Mouse (Mus musculus) liver, embryonic 13.5 days (tissue): Measurements from ENCODE around the gene Lrsam1. TPM values are rescaled to one million over a fixed set of nuclear protein-coding genes. Genes with fewer than 3 reads are reported as not detected.
"Not testable (repeated sequence)": the region's sequence is repeated elsewhere in the genome, so short reads cannot be mapped to it uniquely, and the experiment has no call there.

Experiments used
- ATAC-seq: fragments of 200-750 bp; cut with Nextera tagmentation; 2 replicates; pipeline ENCODE4 v1.8.0; 2017; ENCODE audit warnings: low read depth, mild to moderate bottlenecking, moderate number of reproducible peaks, moderate library complexity
- DNase-seq: peaks from one replicate; pipeline ENCODE4 v3.0.0; 2022
- H3K27ac ChIP-seq: fragments of 300-500 bp; sonication (generic); 2 replicates; pipeline ENCODE4 v1.5.1; 2015; ENCODE audit warnings: moderate library complexity, mild to moderate bottlenecking, inconsistent platforms
- H3K27me3 ChIP-seq: fragments of 300-500 bp; sonication (generic); 2 replicates; pipeline ENCODE4 v1.6.1; 2015; ENCODE audit warnings: mild to moderate bottlenecking, inconsistent platforms
- H3K36me3 ChIP-seq: fragments of 300-500 bp; sonication (generic); 2 replicates; pipeline ENCODE4 v1.6.1; 2015; ENCODE audit warnings: mild to moderate bottlenecking, inconsistent platforms
- H3K4me1 ChIP-seq: fragments of 300-500 bp; sonication (generic); replicated peaks from 2 replicates; pipeline ENCODE4 v1.6.1; 2015; ENCODE audit warnings: inconsistent platforms
- H3K4me2 ChIP-seq: fragments of 300-500 bp; sonication (generic); 2 replicates; pipeline ENCODE4 v1.6.1; 2015; ENCODE audit warnings: inconsistent platforms, mild to moderate bottlenecking, moderate library complexity
- H3K4me3 ChIP-seq: fragments of 300-500 bp; sonication (generic); replicated peaks from 2 replicates; pipeline ENCODE4 v1.5.1; 2015; ENCODE audit warnings: mild to moderate bottlenecking, inconsistent platforms
- H3K9ac ChIP-seq: fragments of 300-500 bp; sonication (generic); 2 replicates; pipeline ENCODE4 v1.6.1; 2015; ENCODE audit warnings: mild to moderate bottlenecking, inconsistent platforms
- H3K9me3 ChIP-seq: fragments of 300-500 bp; sonication (generic); replicated peaks from 2 replicates; pipeline ENCODE4 v1.6.1; 2016; ENCODE audit warnings: inconsistent platforms
- WGBS: fragments of 180-500 bp; shearing (Covaris S2); methylation state at CpG from one replicate; pipeline ENCODE4 v1.1.7; 2015; ENCODE audit not compliant: insufficient replicate concordance; 5-methylcytosine and 5-hydroxymethylcytosine counted together
- polyA plus RNA-seq: library from polyadenylated mRNA; unstranded; fragments of >200 nt; fragmentation: Nextera tagmentation; extraction: Ambion mirVana; gene quantifications from 2 replicates; pipeline ENCODE4 v1.2.1, GENCODE M21; 2015

Gene Lrsam1
- 2.0 and 3.0 TPM in 2 replicates for polyA plus RNA-seq

DNA sequence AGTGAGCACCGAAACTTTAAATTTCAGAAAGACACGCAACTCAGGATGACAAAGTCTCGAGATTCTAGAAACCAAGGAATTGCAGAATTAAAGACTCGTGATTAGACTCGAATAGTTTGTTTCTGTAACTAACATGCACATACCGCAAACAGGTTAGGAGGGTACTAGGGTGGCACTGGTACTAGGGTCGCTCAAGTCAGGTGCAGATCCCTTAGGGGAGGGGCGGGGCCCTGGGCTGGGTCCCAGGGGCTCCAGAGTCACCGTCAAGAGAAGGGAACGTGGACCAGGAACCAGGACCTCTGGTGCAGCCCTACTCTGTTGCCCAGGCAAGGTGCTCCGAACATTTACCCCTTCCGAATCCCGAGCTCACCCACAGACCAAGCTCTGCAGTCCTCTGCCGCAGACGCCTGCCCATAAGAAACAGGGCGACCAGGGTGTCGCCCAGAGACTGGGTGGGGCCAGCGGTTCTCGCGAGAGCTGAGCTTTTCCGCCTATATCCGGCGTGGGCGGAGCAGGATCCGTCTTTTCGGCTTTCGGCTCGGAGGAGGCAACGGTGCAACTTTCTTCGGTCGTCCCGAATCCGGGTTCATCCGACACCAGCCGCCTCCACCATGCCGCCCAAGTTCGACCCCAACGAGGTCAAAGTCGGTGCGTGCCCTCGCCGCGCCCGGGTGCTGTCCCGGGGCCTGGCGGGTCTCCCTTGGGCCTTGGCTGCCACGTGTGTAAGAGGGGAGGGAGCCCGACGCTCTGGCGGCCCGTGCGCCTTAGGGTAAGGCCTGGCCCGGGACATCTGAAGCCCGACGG, at the start of gene Lrsam1, which contains the start of gene Rpl12:
Lrsam1 (minus strand) TSS at position 423 of the 804 bp plus-strand sequence.
Rpl12 (plus strand) TSS at position 368 of the 804 bp plus-strand sequence.
- peak within 1 kb of the TSS; percentile 97 for H3K4me2 ChIP-seq
- H3K9me3 ChIP-seq: no peaks in the 10 kb centered on the region
- peak within 1 kb of the TSS; percentile 84 for H3K4me3 ChIP-seq
- peak; percentile 89 for DNase-seq
- H3K36me3 ChIP-seq: peaks cover 32% of the 10 kb centered on the region
- peak within 1 kb of the TSS; percentile 95 for H3K27ac ChIP-seq
- H3K4me1 ChIP-seq: peaks cover 62% of the 10 kb centered on the region
- no peaks in the 10 kb centered on the region for H3K27me3 ChIP-seq
- H3K9ac ChIP-seq: peak within 1 kb of the TSS; percentile 95
- ATAC-seq: peak; percentile 85
- 3% methylated on average over 55 of the region's 55 CpGs for WGBS

DNA sequence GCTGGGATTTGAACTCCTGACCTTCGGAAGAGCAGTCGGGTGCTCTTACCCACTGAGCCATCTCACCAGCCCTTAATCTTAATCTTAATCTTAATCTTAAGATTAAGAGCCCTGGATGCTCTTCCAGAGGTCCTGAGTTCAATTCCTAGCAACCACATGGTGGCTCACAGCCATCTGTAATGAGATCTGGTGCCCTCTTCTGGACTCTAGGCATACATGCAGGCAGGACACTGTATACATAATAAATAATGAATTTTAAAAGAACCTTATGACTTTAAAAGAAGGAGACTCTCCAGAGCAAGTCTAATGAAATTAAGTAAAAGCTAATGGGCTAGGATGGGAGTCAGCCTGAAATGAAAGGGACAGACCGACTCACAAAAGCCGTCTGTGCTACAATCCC, 47.6 kb upstream of the Lrsam1 start:
- 74% methylated on average over 4 of the region's 4 CpGs for WGBS

DNA sequence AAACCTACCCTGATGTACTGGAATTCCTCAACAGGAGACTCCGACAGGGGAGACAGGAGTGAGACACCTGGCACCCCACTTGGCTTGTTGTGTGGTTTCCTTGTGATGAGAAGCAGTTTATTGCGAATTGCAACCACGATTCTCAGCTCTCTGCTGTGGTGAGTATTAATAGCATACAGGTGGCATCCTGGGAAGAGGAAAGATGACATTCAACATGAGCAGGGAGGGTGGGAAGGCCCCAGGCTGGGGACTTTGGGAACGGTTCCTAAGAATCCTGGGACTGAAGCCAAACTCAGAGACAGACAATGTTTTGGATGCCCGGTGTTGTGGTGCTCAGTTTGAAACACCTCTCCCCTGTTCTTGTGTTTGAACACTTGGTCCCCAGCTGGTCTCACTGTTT, 43.6 kb upstream of the Lrsam1 start:
- WGBS: 61% methylated on average over 5 of the region's 5 CpGs
- ATAC-seq: no peak
- no peaks in the 10 kb centered on the region for H3K27me3 ChIP-seq

More for the DNA sequence above, 47.6 kb upstream of the Lrsam1 start:
- not testable (repeated sequence) for DNase-seq, H3K4me1 ChIP-seq, H3K9ac ChIP-seq, H3K9me3 ChIP-seq, H3K36me3 ChIP-seq, ATAC-seq, H3K27me3 ChIP-seq, H3K4me2 ChIP-seq, H3K27ac ChIP-seq, H3K4me3 ChIP-seq

DNA sequence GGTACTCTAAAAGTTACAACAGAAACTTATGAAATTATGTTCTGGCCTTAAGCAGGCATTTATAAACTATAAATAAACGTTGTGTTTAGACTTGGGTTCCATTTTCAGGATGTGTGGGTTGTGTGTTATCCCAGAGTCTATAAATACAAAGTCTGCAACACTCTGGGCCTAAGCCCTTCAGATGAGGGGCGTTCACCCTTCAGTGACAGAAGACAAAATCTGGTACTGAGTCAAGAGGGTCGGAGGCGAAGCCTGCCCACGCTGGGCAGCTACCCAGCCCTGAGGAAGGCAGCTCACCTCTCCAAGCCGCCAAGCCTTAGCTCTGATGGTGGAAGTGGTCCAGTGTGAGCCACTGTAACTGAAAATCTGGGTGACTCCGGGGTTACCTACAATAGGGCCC, 40.7 kb upstream of the Lrsam1 start:
- Histone ChIP-seq H3K4me1 (no peaks in the 10 kb centered on the region), H3K36me3 (no peaks in the 10 kb centered on the region), H3K4me3 (no peak overlapping the region), H3K4me2 (no peak overlapping the region), H3K27me3 (no peaks in the 10 kb centered on the region), H3K9ac (no peak overlapping the region), H3K9me3 (no peaks in the 10 kb centered on the region), H3K27ac (no peak overlapping the region)
- DNase-seq (no peak), ATAC-seq (no peak)
- 72% methylated on average over 7 of the region's 7 CpGs for WGBS

More for the DNA sequence above, 43.6 kb upstream of the Lrsam1 start:
- Histone ChIP-seq H3K36me3 (no peaks in the 10 kb centered on the region), H3K9me3 (no peaks in the 10 kb centered on the region), H3K9ac (no peak overlapping the region), H3K4me1 (no peaks in the 10 kb centered on the region), H3K27ac (no peak overlapping the region), H3K4me3 (no peak overlapping the region), H3K4me2 (no peak overlapping the region)
- DNase-seq: no peak

DNA sequence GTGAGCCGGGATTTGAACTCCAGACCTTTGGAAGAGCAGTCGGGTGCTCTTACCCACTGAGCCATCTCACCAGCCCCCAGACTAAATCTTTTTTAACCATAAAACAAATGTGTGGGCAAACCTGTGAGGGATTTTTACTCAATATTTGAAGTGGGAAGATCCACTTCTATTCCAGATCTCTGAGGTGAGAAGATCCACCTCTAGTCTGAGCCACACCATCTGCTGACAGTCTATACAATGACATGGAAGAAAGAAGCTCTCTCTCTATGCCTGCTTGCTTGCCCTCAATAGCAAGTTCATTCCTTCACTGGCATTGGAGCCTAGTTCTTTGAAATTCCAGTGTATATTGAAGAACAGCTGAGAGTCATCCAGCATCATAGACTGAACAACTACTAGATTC, 38.3 kb upstream of the Lrsam1 start:
- DNase-seq (no peak), ATAC-seq (no peak)
- Histone ChIP-seq H3K9me3 (no peaks in the 10 kb centered on the region), H3K4me3 (no peak overlapping the region), H3K4me1 (no peaks in the 10 kb centered on the region), H3K4me2 (no peak overlapping the region), H3K9ac (no peak overlapping the region), H3K27ac (no peak overlapping the region), H3K36me3 (no peaks in the 10 kb centered on the region), H3K27me3 (no peaks in the 10 kb centered on the region)
- WGBS: 73% methylated on average over 2 of the region's 2 CpGs

DNA sequence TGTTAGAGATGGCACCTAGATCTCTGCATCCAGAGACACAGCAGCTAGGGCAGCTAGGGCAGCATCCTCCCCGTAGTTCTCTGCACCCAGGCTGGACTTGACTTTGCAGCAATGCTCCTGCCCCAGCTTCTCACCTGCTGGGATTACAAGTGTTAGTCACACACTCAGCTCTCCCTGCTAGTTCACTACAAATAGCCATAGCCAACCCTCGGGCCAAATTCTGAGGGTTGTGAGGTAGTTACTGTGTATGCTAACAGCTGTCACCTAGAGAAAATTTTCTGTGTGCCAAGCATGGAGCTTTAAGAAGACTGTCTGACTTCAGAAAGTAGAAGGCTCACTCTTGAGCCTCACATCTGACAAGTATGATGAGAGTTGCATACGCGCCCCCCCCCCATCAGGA, 36.4 kb upstream of the Lrsam1 start:
- Histone ChIP-seq H3K4me2 (no peak overlapping the region), H3K9ac (no peak overlapping the region), H3K27ac (no peak overlapping the region), H3K27me3 (no peaks in the 10 kb centered on the region), H3K4me1 (no peaks in the 10 kb centered on the region), H3K36me3 (no peaks in the 10 kb centered on the region), H3K4me3 (no peak overlapping the region), H3K9me3 (no peaks in the 10 kb centered on the region)
- DNase-seq: no peak
- no peak for ATAC-seq
- 58% methylated on average over 4 of the region's 4 CpGs for WGBS

DNA sequence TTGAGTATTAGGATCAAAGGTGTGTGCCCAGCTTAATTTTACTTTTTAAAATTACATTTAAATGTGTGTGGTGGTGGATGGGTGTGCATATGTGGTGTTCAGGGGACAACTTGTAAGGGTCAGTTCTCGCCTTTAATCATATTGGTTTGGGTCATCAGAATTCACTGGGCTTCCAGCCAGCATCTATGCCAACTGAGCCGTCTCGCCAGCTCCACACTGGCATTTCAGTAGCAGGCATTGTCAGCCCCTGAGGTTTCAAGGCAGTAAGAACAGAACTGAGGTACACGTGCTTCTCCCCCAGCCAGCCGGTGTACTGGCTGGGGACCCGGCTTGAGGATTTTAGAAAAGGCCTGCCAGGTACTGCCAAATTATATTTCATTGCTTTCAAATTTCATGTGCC, 35.7 kb upstream of the Lrsam1 start:
- 65% methylated on average over 6 of the region's 6 CpGs for WGBS
- Histone ChIP-seq H3K4me1 (no peaks in the 10 kb centered on the region), H3K36me3 (no peaks in the 10 kb centered on the region), H3K4me2 (no peak overlapping the region), H3K4me3 (no peak overlapping the region), H3K27me3 (0 out of 2 replicates have a peak, but pooled peaks cover 1% of the 10 kb centered on the region), H3K27ac (no peak overlapping the region), H3K9me3 (no peaks in the 10 kb centered on the region), H3K9ac (no peak overlapping the region)
- ATAC-seq (no peak), DNase-seq (no peak)

DNA sequence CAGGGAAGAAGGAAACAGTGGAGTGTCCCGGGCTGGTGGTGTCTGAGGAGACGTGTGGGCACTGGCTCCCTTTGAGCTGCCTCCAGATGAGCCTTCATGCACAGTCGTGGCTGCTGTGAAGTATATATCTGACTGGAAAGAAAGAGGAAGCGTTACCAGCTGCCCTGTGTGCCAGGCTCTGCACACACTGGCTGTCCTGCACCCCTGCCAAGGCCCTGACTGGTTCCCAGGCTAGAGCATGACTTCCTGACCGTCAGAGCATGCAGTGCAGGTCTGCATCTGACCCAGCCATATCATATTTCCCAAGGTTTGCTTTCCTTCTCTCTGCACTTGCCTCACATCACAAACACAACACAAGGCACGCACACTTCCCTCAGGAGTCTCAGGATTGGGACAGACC, 30.7 kb upstream of the Lrsam1 start:
- DNase-seq (no peak), ATAC-seq (no peak)
- H3K9me3 ChIP-seq: no peaks in the 10 kb centered on the region
- 0 out of 2 replicates have a peak, but pooled peaks cover 3% of the 10 kb centered on the region for H3K27me3 ChIP-seq
- no peak overlapping the region for H3K4me3 ChIP-seq
- no peak overlapping the region for H3K9ac ChIP-seq
- no peaks in the 10 kb centered on the region for H3K36me3 ChIP-seq
- H3K4me1 ChIP-seq: no peaks in the 10 kb centered on the region
- no peak overlapping the region for H3K27ac ChIP-seq
- 42% methylated on average over 6 of the region's 6 CpGs for WGBS
- H3K4me2 ChIP-seq: no peak overlapping the region

DNA sequence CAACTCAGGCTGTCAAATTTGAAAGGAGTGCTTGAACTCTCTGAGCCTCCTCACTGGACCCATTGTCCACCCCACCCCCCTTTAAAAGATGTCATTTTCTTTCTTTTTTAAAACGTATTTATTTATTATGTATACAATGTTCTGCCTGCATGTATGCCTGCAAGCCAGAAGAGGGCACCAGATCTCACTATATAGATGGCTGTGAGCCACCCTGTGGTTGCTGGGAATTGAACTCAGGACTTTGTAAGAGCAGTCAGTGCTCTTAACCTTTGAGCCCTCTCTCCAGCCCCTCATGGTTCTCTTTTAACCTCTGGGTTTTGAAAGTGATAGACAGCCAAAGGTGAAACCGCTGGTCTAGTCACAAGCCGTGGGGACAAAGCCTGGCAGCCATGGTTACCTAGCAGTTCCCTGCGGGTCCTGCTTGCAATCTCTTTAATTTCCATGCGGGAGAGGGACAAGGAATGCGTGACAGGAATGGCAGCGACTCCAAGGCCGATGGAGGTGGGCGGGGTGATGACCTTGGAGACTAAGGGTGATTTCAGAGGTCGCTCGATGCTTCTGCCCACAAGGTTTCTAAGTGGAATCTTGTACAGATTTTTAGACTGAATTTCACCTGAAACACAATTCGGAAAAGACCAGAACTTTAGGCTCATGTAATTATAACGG, 28.9 kb upstream of the Lrsam1 start:
- no peak overlapping the region for H3K4me3 ChIP-seq
- no peaks in the 10 kb centered on the region for H3K36me3 ChIP-seq
- WGBS: 50% methylated on average over 13 of the region's 13 CpGs
- DNase-seq (no peak), ATAC-seq (no peak)
- H3K27ac ChIP-seq: no peak overlapping the region
- H3K4me2 ChIP-seq: no peak overlapping the region
- no peaks in the 10 kb centered on the region for H3K4me1 ChIP-seq
- H3K9ac ChIP-seq: no peak overlapping the region
- no peaks in the 10 kb centered on the region for H3K9me3 ChIP-seq
- 0 out of 2 replicates have a peak, but pooled peaks cover 3% of the 10 kb centered on the region for H3K27me3 ChIP-seq

DNA sequence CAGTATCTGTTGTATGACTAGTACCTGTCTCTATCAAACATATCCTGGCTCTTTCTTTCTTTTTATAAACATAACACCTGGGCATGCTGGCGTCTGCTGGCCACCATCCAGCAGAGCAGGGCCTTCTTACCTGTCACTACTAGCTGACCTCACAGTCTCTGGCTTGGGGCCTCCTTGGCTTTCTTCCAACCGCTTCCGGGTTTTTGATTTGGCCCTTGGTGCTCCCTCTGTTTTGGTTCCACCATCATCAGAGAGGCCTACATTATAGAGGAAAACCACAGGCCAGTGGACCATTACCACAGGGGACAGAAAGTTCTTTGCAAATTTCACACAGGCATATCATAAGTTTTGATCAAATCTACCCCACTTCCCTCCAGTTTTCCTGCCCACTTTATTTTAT, 28.0 kb upstream of the Lrsam1 start:
- 66% methylated on average over 3 of the region's 3 CpGs for WGBS
- H3K36me3 ChIP-seq: no peaks in the 10 kb centered on the region
- H3K4me2 ChIP-seq: no peak overlapping the region

DNA sequence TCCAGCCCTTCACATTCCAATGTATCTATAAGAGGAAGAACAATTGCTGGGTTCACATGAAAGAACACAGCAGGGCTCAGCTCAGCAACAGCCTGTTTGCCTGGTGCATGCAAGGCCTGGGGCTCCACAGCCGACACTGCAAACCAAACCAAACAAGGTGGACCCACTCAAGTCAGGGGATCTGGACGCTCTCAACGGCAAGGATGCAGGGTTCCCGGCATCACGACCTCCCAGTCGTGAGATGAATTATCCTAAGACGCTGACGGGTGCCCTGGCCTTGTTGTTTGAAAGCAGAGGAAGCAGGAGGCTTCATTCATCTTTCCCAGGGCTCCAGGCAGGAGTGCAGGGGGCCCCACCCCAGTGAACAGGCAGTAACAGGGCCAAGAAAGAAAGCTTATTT, 24.4 kb upstream of the Lrsam1 start:
- WGBS: 65% methylated on average over 8 of the region's 8 CpGs
- DNase-seq (no peak), ATAC-seq (no peak)
- Histone ChIP-seq H3K36me3 (no peaks in the 10 kb centered on the region), H3K4me3 (no peak overlapping the region), H3K27ac (no peak overlapping the region), H3K9me3 (no peaks in the 10 kb centered on the region), H3K9ac (no peak overlapping the region), H3K4me1 (peaks cover 16% of the 10 kb centered on the region), H3K27me3 (peaks cover 9% of the 10 kb centered on the region; the same call in 1 of the 2 replicates), H3K4me2 (no peak overlapping the region)

More for the DNA sequence above, 28.0 kb upstream of the Lrsam1 start:
- Histone ChIP-seq H3K9me3 (no peaks in the 10 kb centered on the region), H3K27ac (no peak overlapping the region), H3K4me3 (no peak overlapping the region), H3K4me1 (no peaks in the 10 kb centered on the region), H3K9ac (no peak overlapping the region), H3K27me3 (0 out of 2 replicates have a peak, but pooled peaks cover 8% of the 10 kb centered on the region)
- ATAC-seq: no peak
- DNase-seq: no peak
